Mouse (Mus musculus) stomach, postnatal 0 days (tissue): Measurements from ENCODE around the gene Tbcd.

Experiments used
- CTCF ChIP-seq: IDR thresholded peaks from 2 replicates; pipeline ENCODE4 v1.5.1; 2016; ENCODE audit warnings: antibody characterized with exemption, low read depth, mild to moderate bottlenecking, moderate library complexity
- EP300 ChIP-seq: optimal IDR thresholded peaks from 2 replicates; pipeline ENCODE3; 2016; ENCODE audit warnings: antibody characterized with exemption

DNA sequence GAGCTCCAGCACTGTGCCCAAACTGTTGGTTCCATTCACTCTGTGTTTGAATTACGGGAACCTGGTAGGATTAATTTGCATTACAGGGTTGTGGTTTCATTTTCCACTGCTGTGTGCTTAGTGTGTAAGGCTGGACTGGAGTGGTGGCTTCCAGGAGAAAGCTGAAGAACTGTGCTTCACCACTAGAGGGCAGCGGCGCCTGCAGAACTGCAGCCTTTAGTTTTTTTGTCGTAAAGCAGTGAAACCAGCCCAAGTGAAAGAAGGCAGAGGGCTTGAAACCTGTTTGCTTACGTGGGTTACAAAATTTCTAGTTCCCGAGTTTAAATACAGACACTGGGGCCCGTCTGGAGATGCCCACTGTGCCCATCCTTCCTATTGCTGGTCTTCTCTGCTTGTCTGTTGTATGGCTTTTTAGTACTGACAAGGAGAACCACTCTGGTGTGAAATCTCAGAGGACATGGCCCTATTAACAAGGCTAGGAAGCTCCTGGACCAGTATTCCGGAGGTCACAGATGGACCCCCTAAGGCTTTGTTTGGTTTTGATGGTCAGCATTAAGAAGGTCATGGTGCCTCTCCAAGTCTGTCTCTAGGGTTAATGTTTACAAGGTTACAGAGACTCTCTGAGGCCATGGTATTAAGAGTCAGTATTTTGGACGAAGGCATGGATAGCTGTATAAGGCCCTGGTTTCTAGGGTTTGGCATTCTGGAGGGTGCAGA is 24.1 kb downstream of the Tbcd start:
- peak; percentile 95 for TF ChIP-seq CTCF
- no peak for TF ChIP-seq EP300
